Mouse (Mus musculus) layer of hippocampus, adult 18-20 months (tissue): ENCODE measurements around the gene Mbtps2. TPM values are rescaled to one million over a fixed set of nuclear protein-coding genes. Genes with fewer than 3 reads are reported as not detected.

Experiments
- DNase-seq, 2 experiments: peaks; one replicate each; pipeline ENCODE4 v3.0.0; 2022; ENCODE audit warnings: low spot score in 2 of 2
- total RNA-seq, 2 experiments: library from RNA; stranded (reverse); gene quantifications; 2 replicates each; pipeline ENCODE4 v1.2.3; 2021

Mbtps2 gene
- total RNA-seq, 2 experiments from 2014 or later, result 29.7 to 32.7 TPM

GRCm38 (mm10) chrX:157504506-157504905, 94.0 kb downstream of the Mbtps2 start:
- no peak for DNase-seq

DNA sequence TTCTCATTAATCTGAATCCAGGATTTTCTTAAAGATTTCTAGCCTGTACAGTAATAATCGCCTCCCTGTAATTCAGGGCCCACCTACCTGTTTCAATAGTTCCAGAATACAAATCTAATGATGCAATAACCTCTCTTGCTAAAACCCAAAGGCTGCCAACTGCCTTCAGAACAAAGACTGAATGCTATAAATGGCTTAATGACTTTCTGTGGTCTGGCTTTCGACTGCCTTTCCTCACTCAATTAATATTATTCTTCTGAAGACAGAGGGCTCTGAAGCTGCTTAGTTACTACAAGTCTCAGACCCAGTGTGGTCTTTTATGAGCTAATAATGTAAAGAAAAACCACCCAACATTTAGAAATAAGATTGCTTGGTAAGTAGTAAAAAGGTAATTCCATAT, 96.6 kb downstream of the Mbtps2 start:
- DNase-seq, result no peak

- DNase-seq, result no peak
These were observed 98.5 kb downstream of the Mbtps2 start for GRCm38 (mm10) chrX:157500004-157500403.

DNA sequence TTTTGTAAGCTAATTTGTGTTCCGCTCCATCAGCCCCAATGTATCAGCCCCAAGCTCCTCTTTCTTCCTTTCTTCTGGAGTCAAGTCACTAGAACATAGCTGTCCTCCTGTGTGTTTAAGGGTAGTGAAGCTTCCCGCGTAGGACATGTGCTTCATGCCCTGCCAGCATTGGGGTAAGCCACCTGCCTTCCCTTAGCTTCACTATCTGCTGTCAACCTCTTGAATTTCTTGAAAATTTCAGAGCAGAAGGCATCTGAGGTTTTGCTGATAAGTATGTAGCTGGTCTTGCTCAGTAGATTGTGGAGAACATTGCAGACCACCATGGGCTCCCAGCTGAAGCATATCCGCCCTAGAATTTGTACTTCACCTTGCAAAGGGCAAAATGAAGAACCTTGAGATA, 105.4 kb downstream of the Mbtps2 start:
- DNase-seq, result no peak

- DNase-seq, result peak; percentile 13 to 51
These were observed 106.4 kb downstream of the Mbtps2 start, which contains the start of gene Sms for GRCm38 (mm10) chrX:157491944-157492726. Sms (minus strand) TSS chrX:157492287.

- DNase-seq, result peak; percentile 7 to 30
These were observed 107.2 kb downstream of the Mbtps2 start for GRCm38 (mm10) chrX:157491145-157491935.

- peak in 1 of 2 experiments; percentile 20 for DNase-seq
These were observed 107.8 kb downstream of the Mbtps2 start for GRCm38 (mm10) chrX:157490769-157491144.

DNA sequence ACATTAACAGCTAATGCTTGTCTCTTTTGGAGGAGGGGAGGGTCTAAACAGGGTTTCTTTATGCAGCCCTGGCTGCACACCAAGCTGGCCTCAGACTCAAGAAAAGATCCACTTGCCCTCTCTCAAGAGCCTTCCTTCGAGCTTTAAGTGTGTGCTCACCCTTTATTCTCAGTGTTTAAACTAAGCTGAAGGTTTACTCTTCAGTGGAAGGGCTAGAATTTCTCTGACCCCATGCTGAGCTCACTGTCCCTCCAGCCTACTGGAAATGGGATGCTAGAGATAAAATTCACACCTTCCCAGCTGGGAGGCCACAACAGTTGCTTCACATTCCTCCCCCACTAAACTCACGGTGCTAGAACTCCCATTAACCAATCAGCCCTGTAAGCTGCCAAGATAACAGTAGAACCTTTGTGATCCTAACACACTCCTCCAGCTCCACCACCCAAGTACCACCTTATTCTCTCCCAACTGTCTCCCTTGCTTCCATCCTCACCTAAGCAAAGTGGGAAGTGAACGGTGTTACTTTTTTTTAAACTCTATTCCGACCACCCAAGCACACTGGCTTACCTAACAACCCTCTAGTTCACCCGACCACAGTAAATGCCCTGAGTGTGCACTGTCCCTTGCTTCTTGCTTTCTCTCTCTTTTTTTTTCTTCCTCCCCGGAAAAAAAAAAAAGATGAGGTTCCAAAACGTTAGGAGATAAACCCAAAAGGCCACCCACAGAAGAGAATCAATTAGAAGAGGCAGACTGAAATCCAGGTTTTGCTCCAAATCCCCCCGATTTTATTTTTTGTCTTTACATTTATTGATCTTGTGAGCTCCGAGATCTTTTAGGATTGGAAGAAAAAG, 108.4 kb downstream of the Mbtps2 start:
- no peak for DNase-seq

- DNase-seq, result no peak
These were observed 109.7 kb downstream of the Mbtps2 start for GRCm38 (mm10) chrX:157488831-157489230.

DNA sequence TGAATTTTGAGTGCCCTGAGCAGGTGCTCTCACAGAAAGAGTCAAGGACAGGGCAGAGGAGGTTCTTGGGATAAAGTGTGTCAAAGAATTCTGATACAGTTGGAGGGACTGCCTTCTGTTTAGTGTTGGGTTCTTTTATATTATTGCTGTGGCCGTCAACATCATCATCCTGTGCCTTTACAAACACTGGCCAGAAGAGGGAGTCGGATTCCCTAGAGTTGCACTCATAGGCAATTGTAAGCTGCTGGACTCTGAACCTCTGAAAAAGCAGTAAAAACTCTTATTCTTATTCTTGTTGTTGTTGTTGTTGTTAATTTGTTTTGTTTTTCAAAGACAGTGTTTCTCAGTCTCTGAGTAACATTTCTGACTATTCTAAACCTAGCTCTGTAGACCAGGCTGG, 111.8 kb downstream of the Mbtps2 start:
- peak in 1 of 2 experiments; percentile 37 for DNase-seq

Other genes with a start within 250 kb of the Mbtps2 start
- gene Phex, start 183.4 kb downstream of the Mbtps2 start, total RNA-seq, result under 1 TPM; 0.27 to 0.33 TPM
- gene Sms, start 106.4 kb downstream of the Mbtps2 start, total RNA-seq, result 100 to 1,000 TPM in 1 of 2 experiments, 10 to 100 TPM in 1; 75.1 to 105 TPM
- gene Yy2, start 29.7 kb downstream of the Mbtps2 start, total RNA-seq, result under 1 TPM in 1 of 2 experiments, not detected in 1; 0.35 TPM
- not detected for gene Smpx, start 100.2 kb upstream of the Mbtps2 start, total RNA-seq
- under 1 TPM in 1 of 2 experiments, not detected in 1; 0.15 TPM for gene Klhl34, start 219.7 kb upstream of the Mbtps2 start, total RNA-seq